Mouse (Mus musculus) kidney, adult 2 months (tissue): ENCODE results near the gene Ankdd1a.

Experiments
- CTCF ChIP-seq: fragments of 200-500 bp; conservative IDR thresholded peaks from 2 replicates; pipeline ENCODE4 v1.5.1; 2011; ENCODE audit warnings: low read depth, mild to moderate bottlenecking, control low read depth, low read length, moderate library complexity, mixed read lengths; ENCODE audit not compliant: insufficient read depth, insufficient read length
- POLR2A ChIP-seq: fragments of 200-500 bp; IDR thresholded peaks from one replicate; pipeline ENCODE4 v1.6.1; 2011; ENCODE audit warnings: low read depth, low read length, control low read depth

DNA sequence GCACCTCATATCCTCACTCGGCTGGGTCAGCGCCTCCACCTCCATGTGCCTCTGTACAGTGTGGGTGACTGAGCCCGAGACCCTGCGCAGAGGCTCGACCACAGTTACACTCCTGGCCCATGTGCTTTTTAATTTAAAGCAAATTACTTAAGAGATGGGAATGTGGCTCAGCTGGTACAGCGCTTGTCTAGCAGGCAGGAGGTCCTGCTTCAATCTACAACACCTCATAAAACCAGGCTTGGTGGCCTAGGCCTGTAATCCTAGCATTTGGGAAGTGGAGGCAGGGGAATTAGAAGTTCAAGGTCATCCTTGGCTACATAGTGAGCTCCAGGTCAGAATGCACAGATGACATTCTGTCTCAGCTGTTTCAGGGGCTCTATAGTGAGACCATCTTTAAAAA, 38.8 kb upstream of the Ankdd1a start:
- TF ChIP-seq CTCF (no peak), POLR2A (no peak)
